ENCODE assay signal across 10 mouse cellular contexts in genomic region chr4:119931923-119932322, GRCm38 (mm10).
A peak's percentile ranks its signal among the peaks of the same experiment; 100 is the strongest.
DNase-seq lines count a peak whose midpoint lies in the region; ATAC-seq lines count a peak whose summit lies in the region.
"Had no signal": no experiment of that assay in that cellular context is flagged by ENCODE, and none has a peak within 500 bp of the region (broad histone marks: within the 10 kb centered on the region; RNA-seq: fewer than 3 reads in every experiment).

No protein-coding gene starts in this region.

- 22% methylated on average over 8 of the region's 8 CpGs for WGBS in forebrain, embryonic 12.5 days
- 45% methylated on average over 8 of the region's 8 CpGs for WGBS in midbrain, embryonic 10.5 days

- no peak overlapping the region for H3K4me2 ChIP-seq in forebrain, embryonic 12.5 days
- H3K4me2 ChIP-seq: embryonic facial prominence, embryonic 12.5 days; limb, embryonic 15.5 days had no signal

- peaks cover 19% of the 10 kb centered on the region for H3K4me1 ChIP-seq in forebrain, embryonic 12.5 days
- H3K4me1 ChIP-seq in midbrain, embryonic 10.5 days, result peaks cover 23% of the 10 kb centered on the region

- peak; percentile 84; the same call in 1 of the 2 replicates for ATAC-seq in forebrain, embryonic 12.5 days (ENCODE audit: low FRiP score)

- H3K27me3 ChIP-seq in forebrain, embryonic 12.5 days, result peaks cover 6% of the 10 kb centered on the region; the same call in 1 of the 2 replicates
- no peaks in the 10 kb centered on the region for H3K27me3 ChIP-seq in midbrain, embryonic 10.5 days (ENCODE audit: low read depth, poor library complexity, severe bottlenecking)
- H3K27me3 ChIP-seq: embryonic facial prominence, embryonic 12.5 days; limb, embryonic 15.5 days had no signal

- peak; percentile 49 for DNase-seq in MN1 (ENCODE audit: low spot score)
- DNase-seq in cerebellum, adult 11 months, result peak; percentile 72
- DNase-seq in midbrain, embryonic 10.5 days (ENCODE audit: low spot score), result peak; percentile 62
- DNase-seq in gastrocnemius, postnatal 4 days (ENCODE audit: low spot score in 2 of 2), result no peak
- DNase-seq in ovary, postnatal 36 days (ENCODE audit: low spot score), result no peak
- DNase-seq in thymus, postnatal 25 days, result no peak
- DNase-seq in B cell, adult 2 months, result no peak

- H3K9me3 ChIP-seq in forebrain, embryonic 12.5 days, result no peaks in the 10 kb centered on the region
- H3K9me3 ChIP-seq in midbrain, embryonic 10.5 days (replicated peaks), result no peaks in the 10 kb centered on the region
- H3K9me3 ChIP-seq: embryonic facial prominence, embryonic 12.5 days; limb, embryonic 15.5 days had no signal

- H3K9ac ChIP-seq in forebrain, embryonic 12.5 days, result no peak overlapping the region
- H3K9ac ChIP-seq: embryonic facial prominence, embryonic 12.5 days; limb, embryonic 15.5 days had no signal

- H3K27ac ChIP-seq in forebrain, embryonic 12.5 days, result no peak overlapping the region
- peak overlapping the region; percentile 74 for H3K27ac ChIP-seq in midbrain, embryonic 10.5 days (replicated peaks)
- H3K27ac ChIP-seq: embryonic facial prominence, embryonic 12.5 days; limb, embryonic 15.5 days had no signal

- H3K4me3 ChIP-seq in forebrain, embryonic 12.5 days (replicated peaks), result no peak overlapping the region
- no peak overlapping the region for H3K4me3 ChIP-seq in midbrain, embryonic 10.5 days
- H3K4me3 ChIP-seq: embryonic facial prominence, embryonic 12.5 days; limb, embryonic 15.5 days had no signal

- no peaks in the 10 kb centered on the region for H3K36me3 ChIP-seq in forebrain, embryonic 12.5 days (replicated peaks)
- no peaks in the 10 kb centered on the region for H3K36me3 ChIP-seq in midbrain, embryonic 10.5 days
- H3K36me3 ChIP-seq: embryonic facial prominence, embryonic 12.5 days; limb, embryonic 15.5 days had no signal

Comparison
In these comparisons a context has a peak if more than half of its experiments do, and no peak if none do; other contexts are left out.
1. DNase-seq: peak in MN1 (single experiment), cerebellum, adult 11 months (single experiment) and midbrain, embryonic 10.5 days (single experiment); none in gastrocnemius, postnatal 4 days (0 of 2), ovary, postnatal 36 days (single experiment), thymus, postnatal 25 days (single experiment) and B cell, adult 2 months (0 of 2).